Mouse (Mus musculus): Measurements from ENCODE around the gene Fbxl21.

Fbxl21 gene

GRCm38 (mm10) chr13:56526871-56527270, 4.6 kb downstream of the Fbxl21 start:
- ChIA-PET POLR2A (no interaction called here), CTCF (interaction anchor here in 2 of 4 experiments (0.5 to 0.8 kb wide), 2 partner anchors 28 to 29 kb away, joined by 3 read pairs; no protein-coding TSS in a partner anchor)

GRCm38 (mm10) chr13:56527846-56528245, 5.6 kb downstream of the Fbxl21 start:
- POLR2A ChIA-PET = no interaction called here
- CTCF ChIA-PET = interaction anchor here in 1 of 4 experiments (0.8 kb wide), 1 partner anchor 28 kb away, joined by 3 read pairs; no protein-coding TSS in a partner anchor

GRCm38 (mm10) chr13:56528281-56528680, 6.0 kb downstream of the Fbxl21 start:
- POLR2A ChIA-PET = no interaction called here
- CTCF ChIA-PET = no interaction called here

- ChIA-PET CTCF (no interaction called here), POLR2A (no interaction called here)
Observed at GRCm38 (mm10) chr13:56529031-56529430, 6.8 kb downstream of the Fbxl21 start.

- POLR2A ChIA-PET = no interaction called here
- CTCF ChIA-PET = interaction anchor here in 1 of 4 experiments (0.7 kb wide), 1 partner anchor 241 kb away, joined by 5 read pairs; no protein-coding TSS in a partner anchor
Observed at GRCm38 (mm10) chr13:56529685-56530084, 7.4 kb downstream of the Fbxl21 start.

GRCm38 (mm10) chr13:56534931-56535330, 12.7 kb downstream of the Fbxl21 start:
- CTCF ChIA-PET = interaction anchor here in 2 of 4 experiments (0.5 to 1.3 kb wide), 2 partner anchors 13 to 231 kb away, joined by 3 to 5 read pairs; partner anchors contain the start of gene Fbxl21 (in 1 of the 2)
- POLR2A ChIA-PET = no interaction called here

GRCm38 (mm10) chr13:56535570-56535969, 13.3 kb downstream of the Fbxl21 start:
- ChIA-PET POLR2A (interaction anchor here in 1 of 4 experiments (0.6 to 0.7 kb wide), 2 partner anchors 39 to 619 kb away, joined by 3 to 4 read pairs; no protein-coding TSS in a partner anchor), CTCF (interaction anchor here in 1 of 4 experiments (1.3 kb wide), 1 partner anchor 14 kb away, joined by 3 read pairs; the partner anchor contains the start of gene Fbxl21)

GRCm38 (mm10) chr13:56537026-56537425, 14.8 kb downstream of the Fbxl21 start:
- ChIA-PET POLR2A (no interaction called here), CTCF (interaction anchor here in 1 of 4 experiments (1.2 kb wide), 1 partner anchor 15 kb away, joined by 8 read pairs; the partner anchor contains the start of gene Fbxl21)

GRCm38 (mm10) chr13:56539846-56540245, 17.6 kb downstream of the Fbxl21 start:
- CTCF ChIA-PET = interaction anchor here in 1 of 4 experiments (0.6 kb wide), 1 partner anchor 215 kb away, joined by 4 read pairs; no protein-coding TSS in a partner anchor
- POLR2A ChIA-PET = interaction anchor here in 2 of 4 experiments (0.6 to 0.8 kb wide), 2 partner anchors 65 to 291 kb away, joined by 3 read pairs; no protein-coding TSS in a partner anchor

- ChIA-PET POLR2A (interaction anchor here in 1 of 4 experiments (1.1 kb wide), 1 partner anchor 11 kb away, joined by 3 read pairs; no protein-coding TSS in a partner anchor), CTCF (interaction anchor here in 1 of 4 experiments (0.7 kb wide), 1 partner anchor 118 kb away, joined by 5 read pairs; no protein-coding TSS in a partner anchor)
Observed at GRCm38 (mm10) chr13:56543805-56544204, 21.5 kb downstream of the Fbxl21 start.

- POLR2A ChIA-PET = interaction anchor here in 1 of 4 experiments (0.6 kb wide), 1 partner anchor 1135 kb away, joined by 3 read pairs; no protein-coding TSS in a partner anchor
- CTCF ChIA-PET = no interaction called here
Observed at GRCm38 (mm10) chr13:56544956-56545355, 22.7 kb downstream of the Fbxl21 start.

GRCm38 (mm10) chr13:56548401-56548800, 26.1 kb downstream of the Fbxl21 start, which contains the start of gene Lect2:
Gene Lect2 (minus strand): TSS chr13:56548502.
- ChIA-PET CTCF (no interaction called here), POLR2A (interaction anchor here in 1 of 4 experiments (0.6 to 1.0 kb wide), 2 partner anchors 26 to 32 kb away, joined by 3 read pairs; partner anchors contain the start of gene Fbxl21)

GRCm38 (mm10) chr13:56549364-56549763, 27.1 kb downstream of the Fbxl21 start:
- ChIA-PET CTCF (interaction anchor here in 1 of 4 experiments (0.6 kb wide), 2 partner anchors 13 to 360 kb away, joined by 3 to 4 read pairs; no protein-coding TSS in a partner anchor), POLR2A (interaction anchor here in 1 of 4 experiments (1.0 kb wide), 1 partner anchor 27 kb away, joined by 3 read pairs; the partner anchor contains the start of gene Fbxl21)

GRCm38 (mm10) chr13:56550574-56550973, 28.3 kb downstream of the Fbxl21 start:
- POLR2A ChIA-PET = interaction anchor here in 1 of 4 experiments (1.3 kb wide), 1 partner anchor 29 kb away, joined by 3 read pairs; no protein-coding TSS in a partner anchor
- CTCF ChIA-PET = interaction anchor here in 1 of 4 experiments (0.8 kb wide), 1 partner anchor 719 kb away, joined by 3 read pairs; no protein-coding TSS in a partner anchor

- CTCF ChIA-PET = interaction anchor here in 2 of 4 experiments (1.0 to 1.1 kb wide), 3 partner anchors 11 to 155 kb away, joined by 3 to 4 read pairs (median 3); partner anchors contain the start of gene Fbxl21 (in 1 of the 2)
- POLR2A ChIA-PET = interaction anchor here in 1 of 4 experiments (1.2 kb wide), 1 partner anchor 30 kb away, joined by 3 read pairs; the partner anchor contains the start of gene Fbxl21
Observed at GRCm38 (mm10) chr13:56551661-56552060, 29.4 kb downstream of the Fbxl21 start.

- ChIA-PET CTCF (interaction anchor here in 3 of 4 experiments (0.6 to 2.1 kb wide), 6 partner anchors 9 to 205 kb away, joined by 3 to 6 read pairs (median 4); no protein-coding TSS in a partner anchor), POLR2A (interaction anchor here in 1 of 4 experiments (1.1 kb wide), 1 partner anchor 15 kb away, joined by 3 read pairs; no protein-coding TSS in a partner anchor)
Observed at GRCm38 (mm10) chr13:56553923-56554322, 31.7 kb downstream of the Fbxl21 start.

- CTCF ChIA-PET = interaction anchor here (0.6 to 2.1 kb wide), 9 partner anchors 9 to 850 kb away, joined by 3 to 7 read pairs (median 4); no protein-coding TSS in a partner anchor
- POLR2A ChIA-PET = interaction anchor here in 2 of 4 experiments (0.6 to 1.1 kb wide), 2 partner anchors 15 to 606 kb away, joined by 3 read pairs; no protein-coding TSS in a partner anchor
Observed at GRCm38 (mm10) chr13:56554409-56554808, 32.1 kb downstream of the Fbxl21 start.

- ChIA-PET POLR2A (no interaction called here), CTCF (interaction anchor here (0.5 to 2.1 kb wide), 10 partner anchors 13 to 203 kb away, joined by 3 to 7 read pairs (median 4); no protein-coding TSS in a partner anchor)
Observed at GRCm38 (mm10) chr13:56555957-56556356, 33.7 kb downstream of the Fbxl21 start.

GRCm38 (mm10) chr13:56556701-56557100, 34.4 kb downstream of the Fbxl21 start:
- POLR2A ChIA-PET = no interaction called here
- CTCF ChIA-PET = interaction anchor here in 3 of 4 experiments (0.5 to 1.6 kb wide), 4 partner anchors 14 to 202 kb away, joined by 3 to 6 read pairs (median 4); no protein-coding TSS in a partner anchor

All from embryonic stem cell, embryonic (primary cell).